7 mouse cellular contexts compared by ENCODE assay signal in genomic region chr10:128411211-128412054, GRCm38 (mm10). TPM values are rescaled to one million over a fixed set of nuclear protein-coding genes. Genes with fewer than 3 reads are reported as not detected.
DNase-seq lines count a peak whose midpoint lies in the region; ATAC-seq and TF ChIP-seq lines count a peak whose summit lies in the region.

Gene Nabp2, minus strand, starts transcription at chr10:128411492.
Gene Rnf41, plus strand, starts transcription at chr10:128411657.

- ATAC-seq in intestine, postnatal 0 days: peak; percentile 68
- ATAC-seq in midbrain, embryonic 12.5 days (ENCODE audit: low FRiP score, low read depth): peak; percentile 92

- peak within 1 kb of the TSS; percentile 97 for H3K4me3 ChIP-seq in embryonic facial prominence, embryonic 10.5 days
- peak within 1 kb of the TSS; percentile 98 for H3K4me3 ChIP-seq in intestine, postnatal 0 days (ENCODE audit: low read depth, low read length)
- H3K4me3 ChIP-seq in midbrain, embryonic 12.5 days: peak within 1 kb of the TSS; percentile 96
- peak within 1 kb of the TSS; percentile 86 for H3K4me3 ChIP-seq in small intestine, adult 2 months (ENCODE audit: low read depth, low read length)

- H3K4me1 ChIP-seq in embryonic facial prominence, embryonic 10.5 days: peaks cover 52% of the 10 kb centered on the region
- peaks cover 4% of the 10 kb centered on the region; the same call in 1 of the 2 replicates for H3K4me1 ChIP-seq in intestine, postnatal 0 days (replicated peaks; ENCODE audit: control insufficient read depth, insufficient read depth, low read length)
- H3K4me1 ChIP-seq in midbrain, embryonic 12.5 days: peaks cover 41% of the 10 kb centered on the region
- H3K4me1 ChIP-seq in small intestine, adult 2 months (ENCODE audit: control insufficient read depth, insufficient read depth, insufficient read length, low read length): peaks cover 22% of the 10 kb centered on the region; the same call in 1 of the 2 replicates

- WGBS in embryonic facial prominence, embryonic 10.5 days: under 1% methylated on average over 50 of the region's 50 CpGs
- WGBS in intestine, postnatal 0 days: under 1% methylated on average over 50 of the region's 50 CpGs
- WGBS in midbrain, embryonic 12.5 days: under 1% methylated on average over 50 of the region's 50 CpGs
- WGBS in small intestine, adult 2 months: under 1% methylated on average over 50 of the region's 50 CpGs

- H3K27me3 ChIP-seq in embryonic facial prominence, embryonic 10.5 days (replicated peaks; ENCODE audit: low read depth, poor library complexity, severe bottlenecking): no peaks in the 10 kb centered on the region
- no peaks in the 10 kb centered on the region for H3K27me3 ChIP-seq in intestine, postnatal 0 days (replicated peaks; ENCODE audit: control insufficient read depth, insufficient read depth, low read length)
- no peaks in the 10 kb centered on the region for H3K27me3 ChIP-seq in midbrain, embryonic 12.5 days
- H3K27me3 ChIP-seq in small intestine, adult 2 months (ENCODE audit: control insufficient read depth, insufficient read depth, low read length): no peaks in the 10 kb centered on the region

- peak within 1 kb of the TSS; percentile 88 for H3K4me2 ChIP-seq in intestine, postnatal 0 days (replicated peaks; ENCODE audit: low read depth)
- peak within 1 kb of the TSS; percentile 81 for H3K4me2 ChIP-seq in midbrain, embryonic 12.5 days (replicated peaks)

- intact Hi-C loops in left cerebral cortex, postnatal 4 days (cut with DNase I): loop anchor here (5.0 kb wide), 1 partner anchor 46 kb away; the partner anchor contains the start of gene Smarcc2

- H3K27ac ChIP-seq in embryonic facial prominence, embryonic 10.5 days (replicated peaks): peak within 1 kb of the TSS; percentile 96
- H3K27ac ChIP-seq in intestine, postnatal 0 days (ENCODE audit: low read depth, low read length): peak within 1 kb of the TSS; percentile 93
- H3K27ac ChIP-seq in midbrain, embryonic 12.5 days (replicated peaks): peak within 1 kb of the TSS; percentile 95
- peak within 1 kb of the TSS; percentile 86 for H3K27ac ChIP-seq in small intestine, adult 2 months (ENCODE audit: insufficient read depth, low read depth, low read length)

- DNase-seq in adrenal gland, postnatal 10 days: peak; percentile 98
- peak; percentile 99 for DNase-seq in embryonic facial prominence, embryonic 10.5 days (ENCODE audit: low spot score)
- peak; percentile 62 for DNase-seq in gonadal fat pad, adult 2 months (ENCODE audit: low read depth)
- peak; percentile 98 for DNase-seq in left cerebral cortex, postnatal 4 days

- no peak; the same call in none of the 2 replicates for TF ChIP-seq POLR2A in small intestine, adult 2 months (IDR thresholded peaks at IDR 0.05; ENCODE audit: low read depth, low read length)

- peaks cover 54% of the 10 kb centered on the region for H3K36me3 ChIP-seq in embryonic facial prominence, embryonic 10.5 days (replicated peaks)
- H3K36me3 ChIP-seq in intestine, postnatal 0 days (ENCODE audit: control insufficient read depth, insufficient read depth): peaks cover 14% of the 10 kb centered on the region
- peaks cover 37% of the 10 kb centered on the region for H3K36me3 ChIP-seq in midbrain, embryonic 12.5 days
- peaks cover 12% of the 10 kb centered on the region for H3K36me3 ChIP-seq in small intestine, adult 2 months (ENCODE audit: control insufficient read depth, insufficient read depth, low read length)

- peak within 1 kb of the TSS; percentile 82 for H3K9ac ChIP-seq in intestine, postnatal 0 days (ENCODE audit: low read depth, low read length)
- H3K9ac ChIP-seq in midbrain, embryonic 12.5 days (replicated peaks): peak within 1 kb of the TSS; percentile 94

- H3K9me3 ChIP-seq in embryonic facial prominence, embryonic 10.5 days: no peaks in the 10 kb centered on the region
- no peaks in the 10 kb centered on the region for H3K9me3 ChIP-seq in intestine, postnatal 0 days (ENCODE audit: control insufficient read depth)
- H3K9me3 ChIP-seq in midbrain, embryonic 12.5 days: no peaks in the 10 kb centered on the region

- TF ChIP-seq CTCF in intestine, postnatal 0 days (IDR thresholded peaks at IDR 0.05; ENCODE audit: low read depth): peak; percentile 14; the same call in 1 of the 2 replicates
- TF ChIP-seq CTCF in small intestine, adult 2 months (IDR thresholded peaks at IDR 0.05; ENCODE audit: extremely low read depth, insufficient read length, insufficient replicate concordance, low read depth, low read length): no peak

RNA-seq across cellular contexts. Expression of gene Nabp2, which starts in this region (rescaled TPM):
- total RNA-seq in adrenal gland, postnatal 10 days (2021): 10 to 100 TPM; 58.0 to 59.9 TPM
- polyA plus RNA-seq in embryonic facial prominence, embryonic 10.5 days (2016; fragmentation: Nextera tagmentation; extraction: Ambion mirVana): 119 and 129 TPM in 2 replicates
- polyA plus RNA-seq in gonadal fat pad, adult 2 months (2012; rRNA removed): 29.8 and 32.6 TPM in 2 replicates
- polyA plus RNA-seq in intestine, postnatal 0 days (2015; fragmentation: Nextera tagmentation; extraction: Ambion mirVana): 79.2 and 82.5 TPM in 2 replicates
- 10 to 100 TPM; 95.1 to 99.1 TPM for total RNA-seq in left cerebral cortex, postnatal 4 days (2021)
- polyA plus RNA-seq in midbrain, embryonic 12.5 days (2016; fragmentation: Nextera tagmentation; extraction: Ambion mirVana): 127 and 147 TPM in 2 replicates
- 21.6 and 37.8 TPM in 2 replicates for polyA plus RNA-seq in small intestine, adult 2 months (2012; rRNA removed)

RNA-seq across cellular contexts. Expression of gene Rnf41, which starts in this region (rescaled TPM):
- 10 to 100 TPM; 37.4 TPM for total RNA-seq in adrenal gland, postnatal 10 days (2021)
- 42.1 and 44.6 TPM in 2 replicates for polyA plus RNA-seq in embryonic facial prominence, embryonic 10.5 days (2016; fragmentation: Nextera tagmentation; extraction: Ambion mirVana)
- polyA plus RNA-seq in gonadal fat pad, adult 2 months (2012; rRNA removed): 35.3 and 38.9 TPM in 2 replicates
- 29.1 and 33.1 TPM in 2 replicates for polyA plus RNA-seq in intestine, postnatal 0 days (2015; fragmentation: Nextera tagmentation; extraction: Ambion mirVana)
- 10 to 100 TPM; 92.0 to 94.7 TPM for total RNA-seq in left cerebral cortex, postnatal 4 days (2021)
- 57.6 and 60.7 TPM in 2 replicates for polyA plus RNA-seq in midbrain, embryonic 12.5 days (2016; fragmentation: Nextera tagmentation; extraction: Ambion mirVana)
- 11.0 and 23.0 TPM in 2 replicates for polyA plus RNA-seq in small intestine, adult 2 months (2012; rRNA removed)

Comparison
In these comparisons a context has a peak if more than half of its experiments do, and no peak if none do; other contexts are left out.
1. Peak in every context shown above with its lines: DNase-seq, ATAC-seq, H3K4me3 ChIP-seq and H3K27ac ChIP-seq.